In the genomic region with DNA sequence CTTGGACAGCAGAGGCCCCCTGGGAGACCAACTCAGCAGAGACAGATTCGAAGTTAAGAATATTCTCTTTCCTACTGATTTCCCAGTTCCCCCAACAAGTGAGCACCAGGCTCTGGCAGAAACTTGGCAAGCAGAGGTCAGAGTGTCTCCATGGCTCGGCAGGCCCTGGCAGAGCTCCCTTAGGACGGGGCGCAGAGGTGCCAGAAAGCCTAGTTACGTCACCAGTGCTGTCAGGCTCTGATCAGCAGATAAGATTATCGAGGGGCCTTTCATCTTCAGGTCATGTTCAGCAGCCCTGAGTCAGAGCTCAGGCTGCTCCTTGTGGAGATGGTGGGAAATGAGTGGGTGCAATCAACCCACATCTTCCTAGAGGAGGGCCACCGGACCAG, we compare ENCODE assay signal across 10 mouse cellular contexts.
DNase-seq lines count a peak whose midpoint lies in the region; ATAC-seq and TF ChIP-seq lines count a peak whose summit lies in the region.
"Had no signal": no experiment of that assay in that cellular context is flagged by ENCODE, and none has a peak within 500 bp of the region (broad histone marks: within the 10 kb centered on the region; RNA-seq: fewer than 3 reads in every experiment).

No protein-coding gene starts in this region.

- no peaks in the 10 kb centered on the region for H3K36me3 ChIP-seq in kidney, adult 2 months (ENCODE audit: control insufficient read depth, insufficient read depth, low read length)
- no peaks in the 10 kb centered on the region for H3K36me3 ChIP-seq in lung, postnatal 0 days (ENCODE audit: insufficient read depth, low read length)
- no peaks in the 10 kb centered on the region for H3K36me3 ChIP-seq in midbrain, embryonic 15.5 days (replicated peaks)

- no peak for TF ChIP-seq POLR2A in kidney, adult 2 months (IDR thresholded peaks at IDR 0.05; ENCODE audit: low read depth, low read length)

- ATAC-seq in lung, postnatal 0 days, result peak; percentile 62
- ATAC-seq in midbrain, embryonic 15.5 days (replicated peaks), result no peak

- H3K27ac ChIP-seq in kidney, adult 2 months (ENCODE audit: insufficient read depth, low read depth, low read length), result peak overlapping the region; percentile 36; the same call in 1 of the 2 replicates
- no peak overlapping the region for H3K27ac ChIP-seq in lung, postnatal 0 days (ENCODE audit: low read length)
- H3K27ac ChIP-seq in midbrain, embryonic 15.5 days, result no peak overlapping the region

- TF ChIP-seq CTCF in kidney, adult 2 months (conservative IDR thresholded peaks at IDR 0.05; ENCODE audit: insufficient read depth, insufficient read length, low read depth, low read length), result no peak
- TF ChIP-seq CTCF in lung, postnatal 0 days (IDR thresholded peaks at IDR 0.05), result no peak

- WGBS in kidney, adult 2 months, result 48% methylated on average over 7 of the region's 7 CpGs
- 43% methylated on average over 7 of the region's 7 CpGs for WGBS in lung, postnatal 0 days
- 77% methylated on average over 7 of the region's 7 CpGs for whole genome bisulfite sequencing in midbrain, embryonic 15.5 days

- H3K9ac ChIP-seq in lung, postnatal 0 days (replicated peaks; ENCODE audit: low read depth), result no peak overlapping the region
- no peak overlapping the region for H3K9ac ChIP-seq in midbrain, embryonic 15.5 days

- peak; percentile 87 for DNase-seq in kidney, adult 2 months
- no peak for DNase-seq in kidney, postnatal 10 days
- DNase-seq in adrenal gland, postnatal 10 days, result peak; percentile 85
- peak; percentile 6 for DNase-seq in gastrocnemius, postnatal 25 days
- DNase-seq in lung, postnatal 0 days (ENCODE audit: low spot score), result peak; percentile 26
- no peak for DNase-seq in embryo, embryonic 9.5 days (ENCODE audit: extremely low spot score)
- DNase-seq in layer of hippocampus, adult 8-10 months (ENCODE audit: low spot score in 2 of 2), result no peak
- DNase-seq: layer of hippocampus, adult 9-11 months; thymus, adult 18-20 months had no signal

- H3K9me3 ChIP-seq in lung, postnatal 0 days (ENCODE audit: low read length), result no peaks in the 10 kb centered on the region
- H3K9me3 ChIP-seq in midbrain, embryonic 15.5 days, result no peaks in the 10 kb centered on the region

- H3K27me3 ChIP-seq in kidney, adult 2 months (replicated peaks; ENCODE audit: control insufficient read depth, insufficient read depth, low read length), result no peaks in the 10 kb centered on the region
- peaks cover 6% of the 10 kb centered on the region; the same call in 1 of the 2 replicates for H3K27me3 ChIP-seq in lung, postnatal 0 days (replicated peaks; ENCODE audit: insufficient read depth, low read length)
- no peaks in the 10 kb centered on the region for H3K27me3 ChIP-seq in midbrain, embryonic 15.5 days (replicated peaks)

- H3K4me3 ChIP-seq in kidney, adult 2 months (ENCODE audit: insufficient read depth, low read depth, low read length), result no peak overlapping the region
- no peak overlapping the region for H3K4me3 ChIP-seq in lung, postnatal 0 days (ENCODE audit: low read depth, low read length)
- no peak overlapping the region for H3K4me3 ChIP-seq in midbrain, embryonic 15.5 days

- no peak overlapping the region for H3K4me2 ChIP-seq in lung, postnatal 0 days (replicated peaks; ENCODE audit: low read depth, low read length)
- H3K4me2 ChIP-seq in midbrain, embryonic 15.5 days, result no peak overlapping the region

- peaks cover 9% of the 10 kb centered on the region for H3K4me1 ChIP-seq in kidney, adult 2 months (ENCODE audit: control insufficient read depth, insufficient read depth, low read length)
- no peaks in the 10 kb centered on the region for H3K4me1 ChIP-seq in lung, postnatal 0 days (ENCODE audit: insufficient read depth, low read depth, low read length)
- no peaks in the 10 kb centered on the region for H3K4me1 ChIP-seq in midbrain, embryonic 15.5 days

- no peak for TF ChIP-seq EP300 in lung, postnatal 0 days (IDR thresholded peaks at IDR 0.05)

Comparison
In these comparisons a context has a peak if more than half of its experiments do, and no peak if none do; other contexts are left out.
1. DNase-seq: peak in kidney, adult 2 months (single experiment), adrenal gland, postnatal 10 days (single experiment), gastrocnemius, postnatal 25 days (single experiment) and lung, postnatal 0 days (single experiment); none in kidney, postnatal 10 days (single experiment), embryo, embryonic 9.5 days (single experiment) and layer of hippocampus, adult 8-10 months (0 of 2).